Mouse (Mus musculus): ENCODE measurements around the gene Insc.
A peak's percentile ranks its signal among the peaks of the same experiment; 100 is the strongest.

Insc gene

GRCm38 (mm10) chr7:114762660-114763059 is 19.2 kb downstream of the Insc start:
- no peak for DNase-seq (ENCODE audit: low read depth, low spot score)

- DNase-seq (ENCODE audit: low read depth, low spot score) = no peak
Measured at GRCm38 (mm10) chr7:114765273-114765672, 21.8 kb downstream of the Insc start.

- no peak for DNase-seq (ENCODE audit: low read depth, low spot score)
Measured at GRCm38 (mm10) chr7:114766523-114766922, 23.0 kb downstream of the Insc start.

GRCm38 (mm10) chr7:114768516-114768915 is 25.0 kb downstream of the Insc start:
- DNase-seq (ENCODE audit: low read depth, low spot score) = no peak

- DNase-seq (ENCODE audit: low read depth, low spot score) = no peak
Measured at GRCm38 (mm10) chr7:114769041-114769440, 25.5 kb downstream of the Insc start.

- no peak for DNase-seq (ENCODE audit: low read depth, low spot score)
Measured at GRCm38 (mm10) chr7:114770586-114770985, 27.1 kb downstream of the Insc start.

- DNase-seq (ENCODE audit: low read depth, low spot score) = no peak
Measured at GRCm38 (mm10) chr7:114771801-114772200, 28.3 kb downstream of the Insc start.

- DNase-seq (ENCODE audit: low read depth, low spot score) = no peak
Measured at GRCm38 (mm10) chr7:114773781-114774180, 30.3 kb downstream of the Insc start.

GRCm38 (mm10) chr7:114775856-114776255 is 32.4 kb downstream of the Insc start:
- DNase-seq (ENCODE audit: low read depth, low spot score) = no peak

GRCm38 (mm10) chr7:114778156-114778770 is 34.8 kb downstream of the Insc start:
- no peak for DNase-seq (ENCODE audit: low read depth, low spot score)

GRCm38 (mm10) chr7:114779056-114779660 is 35.7 kb downstream of the Insc start:
- DNase-seq (ENCODE audit: low read depth, low spot score) = no peak

GRCm38 (mm10) chr7:114783291-114783690 is 39.8 kb downstream of the Insc start:
- DNase-seq (ENCODE audit: low read depth, low spot score) = no peak

- no peak for DNase-seq (ENCODE audit: low read depth, low spot score)
Measured at GRCm38 (mm10) chr7:114791087-114791486, 47.6 kb downstream of the Insc start.

GRCm38 (mm10) chr7:114792026-114792425 is 48.5 kb downstream of the Insc start:
- DNase-seq (ENCODE audit: low read depth, low spot score) = no peak

GRCm38 (mm10) chr7:114794400-114794799 is 50.9 kb downstream of the Insc start:
- DNase-seq (ENCODE audit: low read depth, low spot score) = no peak

- DNase-seq (ENCODE audit: low read depth, low spot score) = peak; percentile 29
Measured at GRCm38 (mm10) chr7:114802576-114802975, 59.1 kb downstream of the Insc start.

GRCm38 (mm10) chr7:114805311-114805710 is 61.8 kb downstream of the Insc start:
- no peak for DNase-seq (ENCODE audit: low read depth, low spot score)

GRCm38 (mm10) chr7:114807343-114807742 is 63.8 kb downstream of the Insc start:
- DNase-seq (ENCODE audit: low read depth, low spot score) = peak; percentile 84

- no peak for DNase-seq (ENCODE audit: low read depth, low spot score)
Measured at GRCm38 (mm10) chr7:114808341-114808740, 64.8 kb downstream of the Insc start.

GRCm38 (mm10) chr7:114817291-114817806 is 73.9 kb downstream of the Insc start:
- DNase-seq (ENCODE audit: low read depth, low spot score) = peak; percentile 88

GRCm38 (mm10) chr7:114817879-114818278 is 74.4 kb downstream of the Insc start:
- DNase-seq (ENCODE audit: low read depth, low spot score) = no peak

GRCm38 (mm10) chr7:114818351-114818750 is 74.9 kb downstream of the Insc start:
- DNase-seq (ENCODE audit: low read depth, low spot score) = no peak

GRCm38 (mm10) chr7:114818836-114819235 is 75.3 kb downstream of the Insc start:
- DNase-seq (ENCODE audit: low read depth, low spot score) = no peak

Measured in brain, adult 2 months (tissue).